Mouse (Mus musculus): ENCODE measurements around the gene Acvr2a.
"Not testable (repeated sequence)": the region's sequence is repeated elsewhere in the genome, so short reads cannot be mapped to it uniquely, and the experiment has no call there.

The Acvr2a gene

GRCm38 (mm10) chr2:48865596-48865995 is 51.7 kb downstream of the Acvr2a start:
- ATAC-seq (ENCODE audit: insufficient number of reproducible peaks, low FRiP score, low TSS enrichment) = not testable (repeated sequence)

- no peak for ATAC-seq (ENCODE audit: insufficient number of reproducible peaks, low FRiP score, low TSS enrichment)
Measured at GRCm38 (mm10) chr2:48868199-48868913, 54.4 kb downstream of the Acvr2a start.

GRCm38 (mm10) chr2:48885945-48886344 is 72.0 kb downstream of the Acvr2a start:
- ATAC-seq (ENCODE audit: insufficient number of reproducible peaks, low FRiP score, low TSS enrichment) = peak; percentile 72

- ATAC-seq (ENCODE audit: insufficient number of reproducible peaks, low FRiP score, low TSS enrichment) = no peak
Measured at GRCm38 (mm10) chr2:48895186-48895585, 81.3 kb downstream of the Acvr2a start.

GRCm38 (mm10) chr2:48908866-48909265 is 95.0 kb downstream of the Acvr2a start:
- peak; percentile 58; the same call in 1 of the 2 replicates for ATAC-seq (ENCODE audit: insufficient number of reproducible peaks, low FRiP score, low TSS enrichment)

GRCm38 (mm10) chr2:48914185-48914584 is 100.3 kb downstream of the Acvr2a start:
- no peak for ATAC-seq (ENCODE audit: insufficient number of reproducible peaks, low FRiP score, low TSS enrichment)

- ATAC-seq (ENCODE audit: insufficient number of reproducible peaks, low FRiP score, low TSS enrichment) = no peak
Measured at GRCm38 (mm10) chr2:48915832-48916231, 101.9 kb downstream of the Acvr2a start.

- ATAC-seq (ENCODE audit: insufficient number of reproducible peaks, low FRiP score, low TSS enrichment) = no peak
Measured at GRCm38 (mm10) chr2:48935058-48935457, 121.1 kb downstream of the Acvr2a start.

- ATAC-seq (ENCODE audit: insufficient number of reproducible peaks, low FRiP score, low TSS enrichment) = no peak
Measured at GRCm38 (mm10) chr2:48947761-48948160, 133.9 kb downstream of the Acvr2a start.

GRCm38 (mm10) chr2:48948841-48949584 is 135.1 kb downstream of the Acvr2a start, which contains the start of gene Mbd5:
Mbd5 (plus strand) TSS chr2:48949508.
- peak; percentile 93 for ATAC-seq (ENCODE audit: insufficient number of reproducible peaks, low FRiP score, low TSS enrichment)

- ATAC-seq (ENCODE audit: insufficient number of reproducible peaks, low FRiP score, low TSS enrichment) = peak; percentile 53
Measured at GRCm38 (mm10) chr2:48949743-48950251, 135.9 kb downstream of the Acvr2a start.

GRCm38 (mm10) chr2:48950252-48950315 is 136.2 kb downstream of the Acvr2a start, which contains the start of gene Orc4:
Orc4 (minus strand) TSS chr2:48950277.
- no peak for ATAC-seq (ENCODE audit: insufficient number of reproducible peaks, low FRiP score, low TSS enrichment)

- ATAC-seq (ENCODE audit: insufficient number of reproducible peaks, low FRiP score, low TSS enrichment) = no peak
Measured at GRCm38 (mm10) chr2:48950316-48950880, 136.5 kb downstream of the Acvr2a start.
